Mouse (Mus musculus) megakaryocyte, embryonic 14.5 days (primary cell): ENCODE measurements around the gene Ppp1r27.

Experiments used
- FLI1 ChIP-seq: IDR thresholded peaks from 2 replicates; pipeline ENCODE4 v1.6.1; 2012; ENCODE audit warnings: low read length, inconsistent platforms, mixed read lengths
- GATA1 ChIP-seq: IDR thresholded peaks from 3 replicates; pipeline ENCODE4 v1.6.1; 2012; ENCODE audit warnings: mixed read lengths, low read length, inconsistent platforms, borderline replicate concordance

DNA sequence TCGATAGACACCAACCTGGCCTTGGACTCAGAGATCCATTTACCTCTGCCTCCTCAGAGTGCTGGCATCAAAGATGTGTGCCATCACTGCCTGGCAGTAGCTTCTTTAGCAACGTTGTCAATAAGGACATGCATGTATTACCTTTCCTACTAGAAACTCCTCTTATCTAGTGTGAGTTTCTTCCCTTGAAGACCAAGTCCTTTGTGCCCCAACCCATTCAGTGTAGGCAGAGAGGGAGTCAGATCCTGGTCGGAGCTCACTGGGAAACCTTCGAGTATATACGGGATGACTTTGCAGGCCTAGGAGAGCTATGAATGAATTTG, 23.3 kb upstream of the Ppp1r27 start:
- no peak for TF ChIP-seq GATA1
- no peak for TF ChIP-seq FLI1
